Mouse (Mus musculus) cortical plate, adult 2 months (tissue): Measurements from ENCODE around the gene Tgfb3.

Experiments
- CTCF ChIP-seq: fragments of 200-500 bp; IDR thresholded peaks from 2 replicates; pipeline ENCODE4 v1.5.1; 2011; ENCODE audit warnings: mild to moderate bottlenecking, control low read depth, low read length; ENCODE audit not compliant: insufficient read depth; ENCODE audit errors: extremely low read depth
- POLR2A ChIP-seq: fragments of 200-500 bp; IDR thresholded peaks from 2 replicates; pipeline ENCODE4 v1.6.1; 2011; ENCODE audit warnings: mild to moderate bottlenecking, low read length, control low read depth; ENCODE audit not compliant: insufficient read depth; ENCODE audit errors: extremely low read depth

DNA sequence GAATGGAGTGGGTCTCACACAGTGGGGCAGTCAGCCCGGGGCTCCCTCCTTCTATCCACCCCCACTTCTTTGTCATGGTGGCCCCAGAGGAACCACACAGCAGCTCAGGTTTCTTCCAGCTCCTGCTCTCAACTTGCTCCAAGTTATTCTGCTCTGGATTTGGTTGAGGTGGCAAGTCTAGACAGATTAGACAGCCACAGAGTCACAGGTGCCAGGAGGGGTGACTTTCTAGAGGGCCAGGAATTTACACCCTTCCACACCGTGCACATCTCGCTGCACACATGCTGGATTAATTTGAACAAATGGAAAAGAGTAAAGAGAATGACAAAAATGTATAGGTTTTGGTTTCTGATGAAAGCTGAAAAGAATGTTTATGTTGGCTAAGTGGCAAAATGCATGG is 21.9 kb upstream of the Tgfb3 start:
- TF ChIP-seq POLR2A (no peak), CTCF (no peak)
